Mouse (Mus musculus): ENCODE measurements at regions not wholly inside any gene's neighbourhood (a gene's known extent, or its start where the extent isn't known, plus 50 kb on each side); places are given as distances from the start of the nearest gene placed in this dataset.

GRCm38 (mm10) chr8:128559004-128559662 lies 126.3 kb upstream of the Itgb1 start:
- peak; percentile 63 for DNase-seq (ENCODE audit: low read depth)

GRCm38 (mm10) chr8:128560418-128560817 lies 125.0 kb upstream of the Itgb1 start:
- DNase-seq (ENCODE audit: low read depth): peak; percentile 42

- no peak for DNase-seq (ENCODE audit: low read depth)
These were observed 124.4 kb upstream of the Itgb1 start for GRCm38 (mm10) chr8:128561016-128561415.

GRCm38 (mm10) chr8:128562625-128563024 lies 122.8 kb upstream of the Itgb1 start:
- no peak for DNase-seq (ENCODE audit: low read depth)

GRCm38 (mm10) chr8:128563744-128564143 lies 121.7 kb upstream of the Itgb1 start:
- no peak for DNase-seq (ENCODE audit: low read depth)

GRCm38 (mm10) chr8:128572291-128572690 lies 113.2 kb upstream of the Itgb1 start:
- DNase-seq (ENCODE audit: low read depth): no peak

- DNase-seq (ENCODE audit: low read depth): peak; percentile 77
These were observed 91.3 kb upstream of the Itgb1 start for GRCm38 (mm10) chr8:128594114-128594513.

GRCm38 (mm10) chr8:128594780-128595179 lies 90.7 kb upstream of the Itgb1 start:
- peak; percentile 55 for DNase-seq (ENCODE audit: low read depth)

- DNase-seq (ENCODE audit: low read depth): no peak
These were observed 79.9 kb upstream of the Itgb1 start for GRCm38 (mm10) chr8:128605588-128605987.

GRCm38 (mm10) chr8:128608876-128609275 lies 76.6 kb upstream of the Itgb1 start:
- no peak for DNase-seq (ENCODE audit: low read depth)

- no peak for DNase-seq (ENCODE audit: low read depth)
These were observed 72.8 kb upstream of the Itgb1 start for GRCm38 (mm10) chr8:128612607-128613006.

- DNase-seq (ENCODE audit: low read depth): no peak
These were observed 67.6 kb upstream of the Itgb1 start for GRCm38 (mm10) chr8:128617854-128618253.

- DNase-seq (ENCODE audit: low read depth): no peak
These were observed 66.4 kb upstream of the Itgb1 start for GRCm38 (mm10) chr8:128619086-128619485.

Measured in 416B (cell line).